Mouse (Mus musculus) bone marrow, adult 2 months (tissue): ENCODE results near the gene Pard3.

Experiments used
- CTCF ChIP-seq: fragments of 200-500 bp; IDR thresholded peaks from 2 replicates; pipeline ENCODE4 v1.5.1; 2011; ENCODE audit warnings: low read length, control low read depth; ENCODE audit not compliant: control insufficient read depth, insufficient read depth
- POLR2A ChIP-seq: fragments of 200-500 bp; IDR thresholded peaks from 2 replicates; pipeline ENCODE4 v1.6.1; 2011; ENCODE audit warnings: low read depth, mild to moderate bottlenecking, control low read depth, low read length, borderline replicate concordance; ENCODE audit not compliant: control insufficient read depth

DNA sequence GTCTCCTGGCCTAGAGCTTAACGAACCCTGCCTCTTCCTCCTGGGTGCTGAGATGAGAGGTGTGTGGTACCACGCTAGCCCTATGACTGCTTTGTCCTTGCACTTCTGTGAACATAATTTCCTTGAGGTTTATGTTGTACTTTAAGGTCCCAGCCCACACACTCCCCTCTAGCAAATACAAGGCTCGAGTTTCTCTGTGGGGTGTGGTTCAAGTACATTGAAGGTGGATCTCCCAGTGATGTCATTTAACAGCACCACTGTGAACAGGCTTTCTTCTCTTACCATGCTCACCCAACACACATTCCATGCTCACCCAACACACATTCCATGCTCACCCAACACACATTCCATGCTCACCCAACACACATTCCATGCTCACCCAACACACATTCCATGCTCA lies 193.4 kb downstream of the Pard3 start:
- TF ChIP-seq CTCF = no peak
- TF ChIP-seq POLR2A = no peak
